19 mouse cellular contexts compared by ENCODE assay signal in genomic region chr6:10091920-10092661, GRCm38 (mm10).
"Had no signal": no experiment of that assay in that cellular context is flagged by ENCODE, and none has a peak within 500 bp of the region (broad histone marks: within the 10 kb centered on the region; RNA-seq: fewer than 3 reads in every experiment).

No protein-coding gene starts in this region.

- H3K9ac ChIP-seq: lung, embryonic 15.5 days; midbrain, embryonic 12.5 days; neural tube, embryonic 13.5 days; neural tube, embryonic 15.5 days had no signal

- H3K27me3 ChIP-seq: lung, embryonic 15.5 days; midbrain, embryonic 12.5 days; neural tube, embryonic 13.5 days; neural tube, embryonic 15.5 days had no signal

- H3K27ac ChIP-seq: lung, embryonic 15.5 days; midbrain, embryonic 10.5 days; midbrain, embryonic 12.5 days; neural tube, embryonic 13.5 days; neural tube, embryonic 15.5 days had no signal

- H3K36me3 ChIP-seq: lung, embryonic 15.5 days; midbrain, embryonic 10.5 days; midbrain, embryonic 12.5 days; neural tube, embryonic 13.5 days; neural tube, embryonic 15.5 days had no signal

- H3K4me3 ChIP-seq: lung, embryonic 15.5 days; midbrain, embryonic 10.5 days; midbrain, embryonic 12.5 days; myocyte; neural tube, embryonic 13.5 days; neural tube, embryonic 15.5 days had no signal

- ATAC-seq: midbrain, embryonic 16.5 days had no signal

- H3K4me2 ChIP-seq: lung, embryonic 15.5 days; midbrain, embryonic 12.5 days; neural tube, embryonic 13.5 days; neural tube, embryonic 15.5 days had no signal

- H3K4me1 ChIP-seq: lung, embryonic 15.5 days; midbrain, embryonic 10.5 days; midbrain, embryonic 12.5 days; neural tube, embryonic 13.5 days; neural tube, embryonic 15.5 days had no signal

- H3K9me3 ChIP-seq: lung, embryonic 15.5 days; midbrain, embryonic 12.5 days; neural tube, embryonic 13.5 days; neural tube, embryonic 15.5 days had no signal

- DNase-seq: lung, adult 2 months; lung, postnatal 10 days; lung, postnatal 4 days; midbrain, embryonic 14.5 days; retina, postnatal 1 day; right cerebral cortex, adult 18-20 months; right cerebral cortex, postnatal 25 days; right cerebral cortex, postnatal 4 days; spleen, adult 18-20 months; thymus, adult 18-20 months; thymus, postnatal 14 days; thymus, postnatal 36 days had no signal
